11 mouse cellular contexts compared by ENCODE assay signal in genomic region chr7:34938636-34939261, GRCm38 (mm10). TPM values are rescaled to one million over a fixed set of nuclear protein-coding genes. Genes with fewer than 3 reads are reported as not detected.
DNase-seq lines count a peak whose midpoint lies in the region; ATAC-seq and TF ChIP-seq lines count a peak whose summit lies in the region.
"Had no signal": no experiment of that assay in that cellular context is flagged by ENCODE, and none has a peak within 500 bp of the region (broad histone marks: within the 10 kb centered on the region; RNA-seq: fewer than 3 reads in every experiment).

No protein-coding gene starts in this region.

- ATAC-seq in stomach, embryonic 14.5 days (ENCODE audit: insufficient number of reproducible peaks, insufficient read depth, low FRiP score, low read depth), result no peak
- no peak for ATAC-seq in stomach, postnatal 0 days (ENCODE audit: low FRiP score, low TSS enrichment)
- ATAC-seq in forebrain, embryonic 16.5 days, result peak; percentile 37; the same call in 1 of the 2 replicates
- ATAC-seq in midbrain, embryonic 12.5 days (ENCODE audit: low FRiP score, low read depth), result peak; percentile 50
- no peak for ATAC-seq in granulocyte monocyte progenitor cell, adult 5-6 weeks (replicated peaks; ENCODE audit: poor library complexity, severe bottlenecking)

- 41% methylated on average over 7 of the region's 7 CpGs for WGBS in stomach, embryonic 14.5 days
- WGBS in stomach, postnatal 0 days, result 59% methylated on average over 6 of the region's 7 CpGs
- WGBS in forebrain, embryonic 16.5 days, result 23% methylated on average over 5 of the region's 7 CpGs
- 18% methylated on average over 6 of the region's 7 CpGs for WGBS in midbrain, embryonic 12.5 days

- no peaks in the 10 kb centered on the region for H3K27me3 ChIP-seq in stomach, embryonic 14.5 days (ENCODE audit: control insufficient read depth, insufficient read depth, low read length)
- H3K27me3 ChIP-seq in stomach, postnatal 0 days (ENCODE audit: control insufficient read depth, insufficient read depth, low read length), result no peaks in the 10 kb centered on the region
- no peaks in the 10 kb centered on the region for H3K27me3 ChIP-seq in forebrain, embryonic 16.5 days (replicated peaks; ENCODE audit: control insufficient read depth, insufficient read depth, low read length)
- H3K27me3 ChIP-seq in midbrain, embryonic 12.5 days, result no peaks in the 10 kb centered on the region
- H3K27me3 ChIP-seq: heart, embryonic 15.5 days had no signal

- no peak for TF ChIP-seq EP300 in stomach, postnatal 0 days (optimal IDR thresholded peaks at IDR 0.05)

- H3K27ac ChIP-seq in stomach, embryonic 14.5 days (ENCODE audit: low read length), result peak overlapping the region; percentile 39; the same call in 1 of the 2 replicates
- H3K27ac ChIP-seq in stomach, postnatal 0 days (replicated peaks), result no peak overlapping the region
- no peak overlapping the region for H3K27ac ChIP-seq in forebrain, embryonic 16.5 days (ENCODE audit: low read length)
- H3K27ac ChIP-seq in midbrain, embryonic 12.5 days (replicated peaks), result peak overlapping the region; percentile 94
- H3K27ac ChIP-seq: heart, embryonic 15.5 days had no signal

- DNase-seq in stomach, postnatal 0 days (ENCODE audit: low spot score), result no peak
- DNase-seq in thymus, adult 18-20 months, result no peak
- no peak for DNase-seq in left cerebral cortex, adult 9 months (ENCODE audit: low spot score in 2 of 2)
- DNase-seq: lung, adult 2 months; thymus, postnatal 14 days had no signal

- H3K4me2 ChIP-seq in stomach, embryonic 14.5 days (replicated peaks; ENCODE audit: low read depth, low read length), result no peak overlapping the region
- no peak overlapping the region for H3K4me2 ChIP-seq in stomach, postnatal 0 days (replicated peaks; ENCODE audit: low read depth)
- no peak overlapping the region for H3K4me2 ChIP-seq in forebrain, embryonic 16.5 days (ENCODE audit: low read length)
- H3K4me2 ChIP-seq in midbrain, embryonic 12.5 days (replicated peaks), result peak overlapping the region; percentile 26
- H3K4me2 ChIP-seq: heart, embryonic 15.5 days had no signal

- TF ChIP-seq CTCF in stomach, postnatal 0 days (IDR thresholded peaks at IDR 0.05; ENCODE audit: low read depth), result no peak

- no peak overlapping the region for H3K4me3 ChIP-seq in stomach, embryonic 14.5 days (ENCODE audit: low read depth, low read length)
- no peak overlapping the region for H3K4me3 ChIP-seq in stomach, postnatal 0 days (ENCODE audit: low read depth, low read length)
- no peak overlapping the region for H3K4me3 ChIP-seq in forebrain, embryonic 16.5 days (replicated peaks; ENCODE audit: low read length)
- no peak overlapping the region for H3K4me3 ChIP-seq in midbrain, embryonic 12.5 days
- H3K4me3 ChIP-seq: heart, embryonic 15.5 days had no signal

- H3K36me3 ChIP-seq in stomach, embryonic 14.5 days (ENCODE audit: control insufficient read depth, insufficient read depth, low read length), result peaks cover 3% of the 10 kb centered on the region; the same call in 1 of the 2 replicates
- H3K36me3 ChIP-seq in stomach, postnatal 0 days (ENCODE audit: control insufficient read depth, insufficient read depth, low read length), result peaks cover 6% of the 10 kb centered on the region
- H3K36me3 ChIP-seq in forebrain, embryonic 16.5 days (ENCODE audit: control insufficient read depth, insufficient read depth), result peaks cover 12% of the 10 kb centered on the region
- peaks cover 17% of the 10 kb centered on the region for H3K36me3 ChIP-seq in midbrain, embryonic 12.5 days

- peaks cover 14% of the 10 kb centered on the region; the same call in 1 of the 2 replicates for H3K4me1 ChIP-seq in stomach, embryonic 14.5 days (ENCODE audit: control insufficient read depth, insufficient read depth, low read length)
- no peaks in the 10 kb centered on the region for H3K4me1 ChIP-seq in stomach, postnatal 0 days (replicated peaks; ENCODE audit: control insufficient read depth, insufficient read depth)
- peaks cover 19% of the 10 kb centered on the region for H3K4me1 ChIP-seq in forebrain, embryonic 16.5 days (replicated peaks; ENCODE audit: control insufficient read depth, insufficient read depth, low read length)
- peaks cover 32% of the 10 kb centered on the region for H3K4me1 ChIP-seq in midbrain, embryonic 12.5 days
- H3K4me1 ChIP-seq: heart, embryonic 15.5 days had no signal

- no peaks in the 10 kb centered on the region; the same call in 1 of the 2 replicates for H3K9me3 ChIP-seq in stomach, embryonic 14.5 days (ENCODE audit: control insufficient read depth, low read depth, low read length)
- H3K9me3 ChIP-seq in stomach, postnatal 0 days (ENCODE audit: control insufficient read depth, low read length), result no peaks in the 10 kb centered on the region
- peaks cover 6% of the 10 kb centered on the region; the same call in 1 of the 2 replicates for H3K9me3 ChIP-seq in forebrain, embryonic 16.5 days (ENCODE audit: control insufficient read depth, low read length)
- peaks cover 8% of the 10 kb centered on the region; the same call in 1 of the 2 replicates for H3K9me3 ChIP-seq in midbrain, embryonic 12.5 days
- H3K9me3 ChIP-seq: G1E; heart, embryonic 15.5 days had no signal

- no peak overlapping the region for H3K9ac ChIP-seq in stomach, embryonic 14.5 days (replicated peaks; ENCODE audit: low read depth, low read length)
- no peak overlapping the region for H3K9ac ChIP-seq in stomach, postnatal 0 days (ENCODE audit: low read length)
- no peak overlapping the region for H3K9ac ChIP-seq in forebrain, embryonic 16.5 days (replicated peaks; ENCODE audit: low read depth, low read length)
- peak overlapping the region; percentile 28; the same call in 1 of the 2 replicates for H3K9ac ChIP-seq in midbrain, embryonic 12.5 days (replicated peaks)
- H3K9ac ChIP-seq: heart, embryonic 15.5 days had no signal

RNA-seq across cellular contexts. Expression of gene Pepd, which starts 26.6 kb away (rescaled TPM):
- 63.7 and 68.3 TPM in 2 replicates for polyA plus RNA-seq in stomach, embryonic 14.5 days (2014; fragmentation: Nextera tagmentation; extraction: Ambion mirVana)
- polyA plus RNA-seq in stomach, postnatal 0 days (2015; fragmentation: Nextera tagmentation; extraction: Ambion mirVana), result 48.7 and 48.8 TPM in 2 replicates
- polyA plus RNA-seq in forebrain, embryonic 16.5 days (2015; fragmentation: Nextera tagmentation; extraction: Ambion mirVana), result 51.8 and 58.0 TPM in 2 replicates
- 57.0 and 59.1 TPM in 2 replicates for polyA plus RNA-seq in midbrain, embryonic 12.5 days (2016; fragmentation: Nextera tagmentation; extraction: Ambion mirVana)
- total RNA-seq in granulocyte monocyte progenitor cell, adult 5-6 weeks (2014; fragmentation: Nextera tagmentation), result 33.0 and 38.9 TPM in 2 replicates
- total RNA-seq in granulocyte monocyte progenitor cell, adult 5-6 weeks (2017), result 36.1 and 40.8 TPM in 2 replicates

Comparison
In these comparisons a context has a peak if more than half of its experiments do, and no peak if none do; other contexts are left out.
1. H3K27ac ChIP-seq: peak in stomach, embryonic 14.5 days (single experiment) and midbrain, embryonic 12.5 days (single experiment); none in stomach, postnatal 0 days (single experiment) and forebrain, embryonic 16.5 days (single experiment).
2. ATAC-seq: peak in forebrain, embryonic 16.5 days (single experiment) and midbrain, embryonic 12.5 days (single experiment); none in stomach, embryonic 14.5 days (single experiment), stomach, postnatal 0 days (single experiment) and granulocyte monocyte progenitor cell, adult 5-6 weeks (single experiment).